Mouse (Mus musculus): ENCODE results near the gene Klhl33.

GRCm38 (mm10) chr14:50866966-50867365, 30.3 kb downstream of the Klhl33 start:
- no peak for TF ChIP-seq EP300 (optimal IDR thresholded peaks at IDR 0.05)
- no peak for TF ChIP-seq CTCF (IDR thresholded peaks at IDR 0.05; ENCODE audit: low read depth)

Data from stomach, postnatal 0 days (tissue).